Mouse (Mus musculus): ENCODE measurements at regions not wholly inside any gene's neighbourhood (a gene's known extent, or its start where the extent isn't known, plus 50 kb on each side); places are given as distances from the start of the nearest gene placed in this dataset.

DNA sequence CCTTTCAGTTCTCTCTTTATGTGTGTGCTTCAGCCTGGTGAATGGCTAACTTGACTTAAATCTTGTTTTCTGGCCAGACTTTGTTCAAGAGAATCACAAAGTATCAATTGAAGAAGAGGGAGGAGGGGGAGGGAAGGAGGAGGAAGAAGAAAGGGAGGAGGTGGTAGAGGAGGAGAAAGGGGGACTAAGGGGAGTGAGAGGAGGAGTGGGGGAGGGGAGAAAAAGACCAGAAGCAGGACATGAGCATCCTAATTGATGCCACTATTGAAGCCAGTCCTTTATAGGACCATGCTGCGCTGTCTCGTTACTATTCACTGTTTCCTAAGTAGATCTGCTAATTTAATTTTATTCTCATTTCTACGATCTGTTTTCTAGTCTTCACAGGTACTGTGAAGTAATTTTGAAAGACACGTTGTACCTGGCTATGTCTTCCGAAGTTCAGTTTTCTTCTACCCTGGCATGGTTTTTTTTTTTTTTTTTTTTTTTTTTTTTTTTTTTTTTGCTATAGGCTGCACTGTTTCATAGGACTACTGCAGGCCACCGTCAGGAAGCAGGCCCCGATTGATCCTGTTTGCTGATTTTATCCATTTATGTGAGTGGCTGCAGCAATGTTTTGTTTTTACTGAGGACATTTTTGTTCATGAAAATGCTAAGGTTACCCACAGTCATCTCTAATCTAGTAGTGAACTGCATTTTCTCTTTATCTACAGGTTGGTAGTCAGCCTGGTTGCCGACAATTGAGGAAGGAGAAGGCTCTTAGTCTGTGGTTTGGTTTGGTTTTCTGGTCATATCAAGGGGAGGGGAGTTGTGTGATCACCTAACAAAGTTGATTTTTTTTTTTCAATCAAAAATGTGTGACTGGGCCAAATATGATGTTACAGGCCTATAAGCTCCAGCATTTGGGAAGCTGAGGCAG lies 184.1 kb upstream of the Meis1 start:
- no peaks in the 10 kb centered on the region for H3K36me3 ChIP-seq (ENCODE audit: control insufficient read depth, insufficient read depth, low read length)
- H3K9ac ChIP-seq (ENCODE audit: low read length) = no peak overlapping the region
- DNase-seq (ENCODE audit: low spot score) (no peak), ATAC-seq (replicated peaks; ENCODE audit: low FRiP score) (peak; percentile 65; the same call in 1 of the 2 replicates)
- H3K27me3 ChIP-seq (ENCODE audit: control insufficient read depth, insufficient read depth, low read length) = peaks cover 2% of the 10 kb centered on the region; the same call in 1 of the 2 replicates
- no peak overlapping the region for H3K27ac ChIP-seq (ENCODE audit: low read depth, low read length)
- H3K4me3 ChIP-seq (ENCODE audit: low read depth, low read length) = no peak overlapping the region
- no peak overlapping the region for H3K4me2 ChIP-seq (ENCODE audit: low read depth, low read length, severe bottlenecking)
- H3K4me1 ChIP-seq (replicated peaks; ENCODE audit: control insufficient read depth, insufficient read depth, low read length) = no peaks in the 10 kb centered on the region
- no peaks in the 10 kb centered on the region for H3K9me3 ChIP-seq (ENCODE audit: control insufficient read depth, low read length)
- 29% methylated on average over 8 of the region's 8 CpGs for WGBS

DNA sequence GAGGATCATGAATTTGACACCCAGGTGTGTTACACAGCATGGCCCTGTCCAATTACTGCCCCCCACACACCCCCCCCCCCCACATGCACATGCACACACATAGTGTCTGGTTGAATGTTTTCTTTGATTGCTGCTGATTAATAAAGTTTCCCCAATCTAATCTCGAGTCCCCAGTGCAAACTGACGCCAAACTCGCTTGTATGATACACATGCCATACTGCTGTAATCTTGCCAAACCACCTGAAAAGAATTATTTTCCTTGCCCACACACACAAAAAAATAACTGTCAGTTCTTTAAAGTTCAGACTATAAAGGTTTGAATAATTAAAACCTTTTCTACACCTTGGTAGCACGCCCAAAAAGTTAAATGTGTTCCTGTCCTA lies 184.7 kb upstream of the Meis1 start:
- H3K4me1 ChIP-seq (replicated peaks; ENCODE audit: control insufficient read depth, insufficient read depth, low read length) = no peaks in the 10 kb centered on the region
- 76% methylated on average over 4 of the region's 4 CpGs for WGBS
- no peak overlapping the region for H3K9ac ChIP-seq (ENCODE audit: low read length)
- peaks cover 2% of the 10 kb centered on the region; the same call in 1 of the 2 replicates for H3K27me3 ChIP-seq (ENCODE audit: control insufficient read depth, insufficient read depth, low read length)
- DNase-seq (ENCODE audit: low spot score) (no peak), ATAC-seq (replicated peaks; ENCODE audit: low FRiP score) (no peak)
- H3K27ac ChIP-seq (ENCODE audit: low read depth, low read length) = no peak overlapping the region
- no peak overlapping the region for H3K4me3 ChIP-seq (ENCODE audit: low read depth, low read length)
- no peaks in the 10 kb centered on the region for H3K36me3 ChIP-seq (ENCODE audit: control insufficient read depth, insufficient read depth, low read length)
- no peak overlapping the region for H3K4me2 ChIP-seq (ENCODE audit: low read depth, low read length, severe bottlenecking)
- no peaks in the 10 kb centered on the region for H3K9me3 ChIP-seq (ENCODE audit: control insufficient read depth, low read length)

DNA sequence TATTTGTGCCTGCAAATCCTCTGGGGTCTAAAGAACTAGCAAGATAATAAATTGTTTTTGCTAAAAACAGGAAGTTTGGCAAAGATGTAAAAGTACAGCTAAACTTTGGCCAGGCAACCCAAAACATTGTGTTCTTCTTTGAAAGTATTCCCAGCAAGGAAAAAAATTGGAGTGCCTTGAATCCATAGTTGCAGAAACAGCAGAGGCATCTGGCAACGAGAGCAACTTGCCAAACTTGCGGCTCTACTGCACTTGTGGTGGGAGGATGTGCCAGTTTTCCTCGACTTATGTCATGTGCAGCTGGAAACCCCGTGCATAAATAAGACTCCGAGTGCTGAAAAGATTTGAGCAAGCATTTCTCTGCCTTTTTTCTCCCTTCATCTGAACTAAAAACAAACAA lies 185.2 kb upstream of the Meis1 start:
- ATAC-seq (replicated peaks; ENCODE audit: low FRiP score) (no peak), DNase-seq (ENCODE audit: low spot score) (no peak)
- peaks cover 2% of the 10 kb centered on the region; the same call in 1 of the 2 replicates for H3K27me3 ChIP-seq (ENCODE audit: control insufficient read depth, insufficient read depth, low read length)
- 61% methylated on average over 5 of the region's 5 CpGs for WGBS
- H3K4me1 ChIP-seq (replicated peaks; ENCODE audit: control insufficient read depth, insufficient read depth, low read length) = no peaks in the 10 kb centered on the region
- H3K9ac ChIP-seq (ENCODE audit: low read length) = no peak overlapping the region
- no peaks in the 10 kb centered on the region for H3K36me3 ChIP-seq (ENCODE audit: control insufficient read depth, insufficient read depth, low read length)
- H3K9me3 ChIP-seq (ENCODE audit: control insufficient read depth, low read length) = no peaks in the 10 kb centered on the region
- no peak overlapping the region for H3K4me2 ChIP-seq (ENCODE audit: low read depth, low read length, severe bottlenecking)
- no peak overlapping the region for H3K27ac ChIP-seq (ENCODE audit: low read depth, low read length)
- H3K4me3 ChIP-seq (ENCODE audit: low read depth, low read length) = no peak overlapping the region

DNA sequence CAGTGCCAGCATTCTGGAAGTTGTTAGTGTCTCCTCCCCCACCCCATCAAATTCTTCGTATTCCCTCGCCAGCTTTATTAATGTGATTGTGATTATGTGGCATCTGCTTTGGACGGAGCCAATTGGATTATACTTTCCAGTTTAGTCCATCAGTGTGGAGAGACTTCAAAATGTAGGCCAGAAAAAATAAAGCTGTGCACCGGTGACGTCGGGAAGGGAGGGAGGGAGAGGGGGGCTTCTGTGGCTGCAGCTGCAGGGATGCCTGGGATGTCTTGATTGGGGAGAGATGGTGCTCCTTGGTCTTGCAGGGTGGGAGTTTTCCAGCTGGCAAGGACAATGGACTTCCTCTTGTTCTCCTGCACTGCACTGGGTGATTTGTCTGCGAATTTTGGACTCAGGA lies 185.7 kb upstream of the Meis1 start:
- Histone ChIP-seq H3K27ac (ENCODE audit: low read depth, low read length) (no peak overlapping the region), H3K4me2 (ENCODE audit: low read depth, low read length, severe bottlenecking) (no peak overlapping the region), H3K27me3 (ENCODE audit: control insufficient read depth, insufficient read depth, low read length) (peaks cover 2% of the 10 kb centered on the region; the same call in 1 of the 2 replicates), H3K4me3 (ENCODE audit: low read depth, low read length) (no peak overlapping the region), H3K36me3 (ENCODE audit: control insufficient read depth, insufficient read depth, low read length) (no peaks in the 10 kb centered on the region), H3K4me1 (replicated peaks; ENCODE audit: control insufficient read depth, insufficient read depth, low read length) (no peaks in the 10 kb centered on the region), H3K9me3 (ENCODE audit: control insufficient read depth, low read length) (no peaks in the 10 kb centered on the region), H3K9ac (ENCODE audit: low read length) (no peak overlapping the region)
- peak; percentile 52 for DNase-seq (ENCODE audit: low spot score)
- WGBS = 41% methylated on average over 7 of the region's 7 CpGs
- ATAC-seq (replicated peaks; ENCODE audit: low FRiP score) = 0 out of 2 replicates have a peak, but pooled peaks have one; percentile 32

DNA sequence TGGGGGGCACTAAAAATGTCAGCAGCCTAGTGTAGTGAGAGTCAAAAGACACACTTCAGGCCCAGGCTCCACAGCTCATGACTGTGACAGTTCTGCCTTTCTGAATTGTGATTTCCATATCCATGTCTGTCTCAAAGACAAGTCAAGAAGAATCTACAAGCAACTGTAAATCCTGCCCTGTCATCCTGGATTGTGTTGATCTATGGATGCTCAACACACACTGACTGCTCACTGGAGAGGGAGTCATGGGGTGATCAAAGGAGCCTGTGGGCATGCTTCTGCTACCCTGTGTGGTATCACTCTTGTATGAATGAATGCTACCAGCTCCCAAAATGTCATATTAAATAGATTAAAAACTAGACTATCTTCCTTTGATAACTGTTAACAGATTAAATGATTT lies 186.4 kb upstream of the Meis1 start:
- Histone ChIP-seq H3K4me1 (replicated peaks; ENCODE audit: control insufficient read depth, insufficient read depth, low read length) (no peaks in the 10 kb centered on the region), H3K9me3 (ENCODE audit: control insufficient read depth, low read length) (no peaks in the 10 kb centered on the region), H3K27ac (ENCODE audit: low read depth, low read length) (no peak overlapping the region), H3K36me3 (ENCODE audit: control insufficient read depth, insufficient read depth, low read length) (no peaks in the 10 kb centered on the region), H3K4me3 (ENCODE audit: low read depth, low read length) (no peak overlapping the region), H3K9ac (ENCODE audit: low read length) (no peak overlapping the region), H3K27me3 (ENCODE audit: control insufficient read depth, insufficient read depth, low read length) (peaks cover 2% of the 10 kb centered on the region; the same call in 1 of the 2 replicates), H3K4me2 (ENCODE audit: low read depth, low read length, severe bottlenecking) (no peak overlapping the region)
- no peak for DNase-seq (ENCODE audit: low spot score)
- no peak for ATAC-seq (replicated peaks; ENCODE audit: low FRiP score)

DNA sequence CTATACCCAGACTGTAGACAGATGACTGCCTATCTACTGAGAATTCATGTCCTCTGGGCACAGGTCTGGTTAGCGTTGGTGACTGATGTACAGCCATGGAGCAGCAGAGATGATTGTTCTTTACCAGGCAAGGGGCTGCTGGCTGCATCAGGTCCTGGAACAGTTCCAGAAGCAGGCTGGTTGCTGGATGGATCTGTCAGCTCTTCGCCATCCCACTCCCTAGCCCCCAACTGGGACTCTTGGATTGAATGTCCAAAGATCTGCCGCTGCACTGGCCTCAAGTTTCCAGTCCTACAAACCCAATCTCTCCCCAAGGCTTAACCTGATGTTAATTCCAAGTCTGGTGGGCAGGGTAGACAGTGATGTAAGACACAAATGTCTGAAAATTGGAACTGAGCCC lies 200.7 kb upstream of the Meis1 start:
- ATAC-seq (replicated peaks; ENCODE audit: low FRiP score) (no peak), DNase-seq (ENCODE audit: low spot score) (no peak)
- H3K4me1 ChIP-seq (replicated peaks; ENCODE audit: control insufficient read depth, insufficient read depth, low read length) = no peaks in the 10 kb centered on the region
- H3K27me3 ChIP-seq (ENCODE audit: control insufficient read depth, insufficient read depth, low read length) = no peaks in the 10 kb centered on the region
- H3K9ac ChIP-seq (ENCODE audit: low read length) = no peak overlapping the region
- no peak overlapping the region for H3K27ac ChIP-seq (ENCODE audit: low read depth, low read length)
- H3K4me3 ChIP-seq (ENCODE audit: low read depth, low read length) = no peak overlapping the region
- no peaks in the 10 kb centered on the region for H3K9me3 ChIP-seq (ENCODE audit: control insufficient read depth, low read length)
- 80% methylated on average over 3 of the region's 3 CpGs for WGBS
- no peak overlapping the region for H3K4me2 ChIP-seq (ENCODE audit: low read depth, low read length, severe bottlenecking)
- H3K36me3 ChIP-seq (ENCODE audit: control insufficient read depth, insufficient read depth, low read length) = no peaks in the 10 kb centered on the region

DNA sequence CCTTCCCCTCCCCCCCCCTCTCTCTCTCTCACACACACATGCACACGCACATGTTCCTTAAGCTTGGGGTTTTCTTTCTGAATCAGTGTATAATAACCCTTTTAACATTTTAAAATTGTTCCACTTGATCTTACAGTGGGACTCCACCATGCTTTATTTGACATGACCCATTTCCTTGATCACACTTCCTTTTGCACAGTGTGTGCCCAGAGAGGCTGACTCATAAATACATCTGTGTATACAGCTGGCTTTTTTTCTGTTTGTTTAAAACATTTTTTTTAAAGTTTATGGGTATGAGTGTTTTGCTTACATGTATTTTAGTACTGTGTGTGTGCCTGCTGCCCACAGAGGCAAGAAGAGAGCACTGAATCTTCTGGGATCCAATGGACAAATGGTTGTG lies 202.7 kb upstream of the Meis1 start:
- no peak overlapping the region for H3K4me3 ChIP-seq (ENCODE audit: low read depth, low read length)
- ATAC-seq (replicated peaks; ENCODE audit: low FRiP score) (no peak), DNase-seq (ENCODE audit: low spot score) (no peak)
- no peak overlapping the region for H3K9ac ChIP-seq (ENCODE audit: low read length)
- no peaks in the 10 kb centered on the region for H3K36me3 ChIP-seq (ENCODE audit: control insufficient read depth, insufficient read depth, low read length)
- no peak overlapping the region for H3K4me2 ChIP-seq (ENCODE audit: low read depth, low read length, severe bottlenecking)
- H3K4me1 ChIP-seq (replicated peaks; ENCODE audit: control insufficient read depth, insufficient read depth, low read length) = no peaks in the 10 kb centered on the region
- H3K27me3 ChIP-seq (ENCODE audit: control insufficient read depth, insufficient read depth, low read length) = no peaks in the 10 kb centered on the region
- 100% methylated on average over 1 of the region's 1 CpGs for WGBS
- no peak overlapping the region for H3K27ac ChIP-seq (ENCODE audit: low read depth, low read length)
- no peaks in the 10 kb centered on the region for H3K9me3 ChIP-seq (ENCODE audit: control insufficient read depth, low read length)

DNA sequence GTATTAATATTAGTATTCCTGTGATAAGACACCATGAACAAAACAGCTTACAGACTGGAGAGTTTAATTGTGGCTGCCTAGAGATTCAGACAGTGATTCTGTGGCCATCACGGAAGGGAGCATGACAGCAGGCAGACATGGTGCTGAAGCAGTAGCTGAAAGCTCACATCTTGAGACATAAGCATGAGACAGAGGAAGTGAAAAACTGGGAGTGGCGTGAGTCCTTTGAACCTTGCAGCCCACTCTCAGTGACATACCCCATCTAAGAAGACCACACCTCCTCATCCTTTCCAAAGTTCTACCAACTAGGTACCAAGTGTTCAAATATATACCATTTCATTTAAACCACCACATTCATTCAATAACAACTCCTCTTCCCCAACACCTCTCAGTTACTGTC lies 208.0 kb upstream of the Meis1 start:
- H3K4me2 ChIP-seq (ENCODE audit: low read depth, low read length, severe bottlenecking) = no peak overlapping the region
- no peaks in the 10 kb centered on the region for H3K9me3 ChIP-seq (ENCODE audit: control insufficient read depth, low read length)
- ATAC-seq (replicated peaks; ENCODE audit: low FRiP score) (no peak), DNase-seq (ENCODE audit: low spot score) (no peak)
- H3K36me3 ChIP-seq (ENCODE audit: control insufficient read depth, insufficient read depth, low read length) = no peaks in the 10 kb centered on the region
- H3K4me3 ChIP-seq (ENCODE audit: low read depth, low read length) = no peak overlapping the region
- H3K9ac ChIP-seq (ENCODE audit: low read length) = no peak overlapping the region
- H3K27ac ChIP-seq (ENCODE audit: low read depth, low read length) = no peak overlapping the region
- WGBS = 89% methylated on average over 2 of the region's 2 CpGs
- H3K4me1 ChIP-seq (replicated peaks; ENCODE audit: control insufficient read depth, insufficient read depth, low read length) = no peaks in the 10 kb centered on the region
- H3K27me3 ChIP-seq (ENCODE audit: control insufficient read depth, insufficient read depth, low read length) = no peaks in the 10 kb centered on the region

DNA sequence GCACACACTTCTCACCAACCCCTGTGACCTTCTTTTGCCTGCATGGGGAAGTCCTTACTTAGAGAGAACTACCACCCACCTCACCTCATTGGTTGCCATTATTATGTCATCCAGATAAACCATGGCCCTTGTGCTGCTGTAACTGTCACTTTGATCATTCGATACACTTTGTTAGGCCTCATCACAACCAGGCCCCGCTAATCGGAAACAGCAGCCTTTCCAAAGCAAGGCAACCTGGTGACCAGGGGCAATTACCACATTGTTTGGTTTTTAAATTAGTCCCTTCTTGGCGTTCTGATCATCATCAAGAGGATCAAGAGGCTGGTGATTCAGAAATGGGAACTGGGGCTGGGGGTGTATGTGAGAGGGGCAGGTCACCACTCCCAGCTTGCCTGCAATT lies 208.9 kb upstream of the Meis1 start:
- WGBS = 74% methylated on average over 4 of the region's 4 CpGs
- DNase-seq (ENCODE audit: low spot score) = no peak
- no peaks in the 10 kb centered on the region for H3K27me3 ChIP-seq (ENCODE audit: control insufficient read depth, insufficient read depth, low read length)
- no peak overlapping the region for H3K27ac ChIP-seq (ENCODE audit: low read depth, low read length)
- H3K36me3 ChIP-seq (ENCODE audit: control insufficient read depth, insufficient read depth, low read length) = no peaks in the 10 kb centered on the region
- no peak overlapping the region for H3K4me2 ChIP-seq (ENCODE audit: low read depth, low read length, severe bottlenecking)
- H3K9me3 ChIP-seq (ENCODE audit: control insufficient read depth, low read length) = no peaks in the 10 kb centered on the region
- no peaks in the 10 kb centered on the region for H3K4me1 ChIP-seq (replicated peaks; ENCODE audit: control insufficient read depth, insufficient read depth, low read length)
- no peak overlapping the region for H3K9ac ChIP-seq (ENCODE audit: low read length)
- no peak overlapping the region for H3K4me3 ChIP-seq (ENCODE audit: low read depth, low read length)
- no peak for ATAC-seq (replicated peaks; ENCODE audit: low FRiP score)
